Mouse (Mus musculus) common myeloid progenitor, adult 5-6 weeks (primary cell): ENCODE data around the gene Gsdma2. TPM values are rescaled to one million over a fixed set of nuclear protein-coding genes. Genes with fewer than 3 reads are reported as not detected.

Experiments used
- ATAC-seq: replicated peaks from 2 replicates; pipeline ENCODE4 v1.8.0; 2016; ENCODE audit warnings: low read depth, mild to moderate bottlenecking, moderate TSS enrichment, inconsistent platforms; ENCODE audit not compliant: poor library complexity, severe bottlenecking
- total RNA-seq: library from RNA; stranded (forward); fragments of 200-1000, 187-1606 nt; gene quantifications from 2 replicates; pipeline ENCODE4 v1.2.3, GENCODE M21; 2017

Gene Gsdma2
- total RNA-seq, 1 experiment from 2014 or later, result not detected

DNA sequence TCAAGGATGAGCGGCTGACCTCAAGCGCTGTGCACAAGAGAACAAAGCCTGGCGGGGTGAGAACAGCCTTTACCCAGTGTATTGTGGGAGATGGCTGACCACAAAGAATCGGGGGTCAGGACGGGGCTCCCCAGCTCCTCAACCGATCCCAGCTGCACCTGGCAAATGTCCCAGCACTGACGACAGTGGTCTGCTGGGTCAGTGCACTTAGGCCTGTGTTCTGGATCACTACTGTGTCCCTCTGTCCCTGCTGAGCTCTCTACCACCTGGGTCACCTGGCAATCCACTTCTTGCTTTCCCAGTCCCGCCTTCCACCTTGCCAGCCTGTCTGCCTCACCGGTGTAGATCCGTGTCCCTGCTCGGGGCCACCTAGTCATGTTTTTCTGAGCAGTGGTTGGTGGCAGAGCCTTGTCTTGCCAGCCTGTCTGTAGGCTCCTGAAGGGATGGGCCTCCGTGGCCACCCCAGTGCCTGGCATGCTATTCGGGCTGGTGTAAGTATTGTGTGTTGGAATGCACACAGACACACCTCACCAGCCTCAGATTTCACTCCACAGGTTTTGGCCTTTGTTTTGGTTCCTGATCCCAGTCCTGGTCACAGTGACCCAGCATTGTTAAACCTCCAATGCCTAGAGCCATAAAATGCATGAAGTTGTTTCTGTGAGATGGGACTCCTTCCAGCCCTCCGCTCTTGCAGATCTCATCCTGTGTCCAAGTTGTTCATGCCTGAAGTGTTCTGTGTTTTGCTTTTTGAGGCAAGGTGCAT is 50.1 kb downstream of the Gsdma2 start:
- no peak for ATAC-seq

DNA sequence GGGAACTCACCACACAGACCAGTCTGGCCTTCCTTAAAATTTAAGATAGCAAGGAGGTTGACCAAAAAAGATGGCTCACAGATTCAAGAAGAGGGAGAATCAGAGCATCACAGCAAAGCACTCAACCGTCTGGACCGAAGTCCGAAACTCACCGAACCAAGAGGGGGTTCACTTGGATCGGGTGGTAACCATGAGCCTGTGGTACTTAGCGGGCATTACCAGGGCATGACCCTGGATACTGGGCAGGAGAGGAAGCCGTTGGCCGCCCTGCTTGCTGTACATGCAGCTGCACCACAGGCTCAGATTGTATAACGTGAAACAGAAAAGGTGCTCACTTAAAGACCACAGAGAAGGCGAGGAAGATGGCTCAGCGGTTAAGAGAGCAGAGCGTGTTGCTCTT is 50.7 kb downstream of the Gsdma2 start:
- ATAC-seq, result no peak

DNA sequence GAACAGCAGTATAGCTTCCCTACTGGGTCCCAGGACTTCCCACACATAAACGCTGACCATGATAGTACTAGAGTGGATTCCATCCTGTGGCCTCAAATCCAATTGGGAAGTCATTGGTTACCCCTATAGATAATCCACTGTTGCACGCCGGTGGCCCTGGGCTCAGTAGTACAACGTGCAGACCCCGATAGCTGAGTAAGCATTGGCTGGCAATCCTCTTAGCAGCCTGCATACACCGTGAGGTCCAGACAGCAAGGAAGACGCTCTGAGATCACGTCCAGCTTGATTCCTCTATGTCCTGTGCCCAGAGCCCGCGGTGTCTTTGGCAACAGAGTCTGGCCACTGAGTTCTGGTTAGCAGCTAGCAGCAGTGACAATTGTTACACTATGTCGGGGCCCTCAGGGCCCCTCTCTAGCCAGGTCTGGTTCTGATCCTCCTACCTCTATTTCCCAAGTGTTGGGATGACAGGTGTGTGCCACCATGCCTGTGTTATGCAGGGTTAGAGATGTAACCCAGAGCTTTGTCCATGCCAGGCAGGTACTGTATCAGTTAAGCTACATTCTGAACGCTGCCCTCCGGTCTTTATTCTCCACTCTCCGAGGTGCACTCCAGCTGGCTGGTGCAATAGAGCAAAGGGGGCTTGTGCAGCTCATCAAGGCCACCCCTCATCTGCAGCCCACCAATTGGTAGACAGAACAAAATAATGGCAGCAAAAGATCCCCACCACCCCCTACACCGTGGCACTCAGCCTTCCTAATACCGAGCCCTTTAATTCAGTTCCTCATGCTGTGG is 52.5 kb downstream of the Gsdma2 start:
- no peak for ATAC-seq

DNA sequence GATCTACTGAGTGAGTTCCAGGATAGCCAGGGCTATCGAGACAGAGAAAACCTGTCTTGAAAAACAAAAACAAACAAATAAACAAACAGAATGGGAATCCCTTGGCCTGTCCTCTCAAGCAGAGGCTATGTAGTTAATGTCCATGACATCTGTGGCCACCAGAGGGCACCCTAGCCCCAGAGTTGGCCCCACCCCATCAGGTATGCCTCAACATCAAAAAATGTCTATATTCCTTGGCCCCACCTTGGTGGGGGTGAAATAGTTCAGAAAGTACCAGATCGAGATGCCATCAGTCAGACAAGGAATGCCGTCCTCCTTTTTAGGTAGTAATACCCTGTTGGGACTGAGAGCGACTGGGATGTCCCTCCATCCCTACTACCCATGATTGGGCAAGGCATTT is 53.4 kb downstream of the Gsdma2 start:
- peak; percentile 88 for ATAC-seq

DNA sequence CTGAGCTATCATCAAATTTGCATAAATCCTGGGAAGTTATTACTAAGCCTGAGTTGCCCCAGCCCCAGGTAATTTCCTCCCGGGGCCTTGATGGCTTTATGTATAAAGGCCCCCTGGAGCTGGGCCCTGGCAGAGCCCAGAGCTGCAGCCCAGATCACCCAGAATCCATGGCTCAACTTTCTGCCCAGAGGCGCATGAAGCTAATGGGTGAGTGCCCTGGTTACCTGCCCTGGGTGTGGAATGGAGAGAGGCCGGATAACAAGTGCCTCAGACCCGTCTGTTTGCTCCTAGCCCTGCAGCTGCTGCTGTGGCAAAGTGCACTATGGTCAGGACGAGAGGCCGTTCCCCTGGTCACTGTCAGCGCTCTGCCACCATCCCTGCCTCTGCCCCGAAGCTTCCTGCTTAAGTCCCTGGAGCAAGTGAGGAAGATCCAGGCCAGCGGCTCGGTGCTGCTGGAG is 54.7 kb downstream of the Gsdma2 start, which contains the start of gene Csf3:
Gene Csf3, plus strand, starts transcription at position 51 of the 458 bp plus-strand sequence.
- no peak for ATAC-seq

DNA sequence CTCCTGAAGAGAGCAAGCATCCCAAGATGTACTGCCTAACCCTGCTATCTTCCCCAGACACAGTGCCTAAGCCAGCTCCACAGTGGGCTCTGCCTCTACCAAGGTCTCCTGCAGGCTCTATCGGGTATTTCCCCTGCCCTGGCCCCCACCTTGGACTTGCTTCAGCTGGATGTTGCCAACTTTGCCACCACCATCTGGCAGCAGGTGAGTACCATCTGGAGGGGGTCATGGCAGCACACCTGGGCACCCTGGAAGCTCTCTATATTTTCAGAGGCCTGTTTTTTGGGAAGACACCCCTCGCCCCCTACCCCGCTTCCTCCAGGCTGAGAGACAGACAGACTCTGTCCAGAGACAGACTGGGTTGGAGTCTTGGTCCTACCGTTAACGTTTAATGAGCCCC is 55.8 kb downstream of the Gsdma2 start:
- ATAC-seq, result no peak

DNA sequence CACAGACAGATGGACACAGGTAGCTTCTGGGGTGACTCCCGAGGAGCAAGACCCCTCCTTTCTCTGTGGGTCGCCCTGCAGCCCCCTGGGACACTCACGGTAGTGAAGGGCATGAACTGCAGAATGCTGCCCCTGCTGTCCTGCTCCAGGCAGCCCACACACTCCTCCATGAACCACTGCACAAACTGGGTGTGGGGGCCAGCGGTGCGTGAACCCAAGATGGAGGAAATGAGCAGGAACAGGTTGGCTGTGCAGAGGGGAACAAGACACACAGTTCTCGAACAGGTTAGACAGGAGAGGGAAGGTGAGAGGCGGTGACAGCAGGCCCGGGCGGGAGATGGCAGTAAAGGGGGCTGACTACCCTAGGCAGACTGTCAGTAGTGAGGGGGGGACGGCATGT is 58.5 kb downstream of the Gsdma2 start:
- no peak for ATAC-seq

Other genes starting within 250 kb of the Gsdma2 start
- 0.34 and 4.8 TPM in 2 replicates for gene Pgap3, start 246.3 kb upstream of the Gsdma2 start, total RNA-seq
- not detected in 2 replicates for gene Erbb2, start 234.3 kb upstream of the Gsdma2 start, total RNA-seq
- gene Mien1, start 207.8 kb upstream of the Gsdma2 start, total RNA-seq, result 16.1 and 24.4 TPM in 2 replicates
- not detected in 2 replicates for gene Grb7, start 200.4 kb upstream of the Gsdma2 start, total RNA-seq
- 0.15 TPM in 1 of 2 replicates, not detected in the other for gene Ikzf3, start 100.7 kb upstream of the Gsdma2 start, total RNA-seq
- gene Zpbp2, start 95.7 kb upstream of the Gsdma2 start, total RNA-seq, result 0.59 and 2.8 TPM in 2 replicates
- gene Ormdl3, start 59.4 kb upstream of the Gsdma2 start, total RNA-seq, result 17.9 and 19.2 TPM in 2 replicates
- not detected in 2 replicates for gene Lrrc3c, start 48.5 kb upstream of the Gsdma2 start, total RNA-seq
- gene Gm12355, start 21.1 kb upstream of the Gsdma2 start, total RNA-seq, result 5.8 and 9.3 TPM in 2 replicates
- gene Gsdma3, start 20.4 kb upstream of the Gsdma2 start, total RNA-seq, result not detected in 2 replicates
- 0.05 TPM in 1 of 2 replicates, not detected in the other for gene Gsdma, start 17.6 kb downstream of the Gsdma2 start, total RNA-seq
- gene Psmd3, start 35.8 kb downstream of the Gsdma2 start, total RNA-seq, result 53.7 and 88.9 TPM in 2 replicates
- not detected in 2 replicates for gene Csf3, start 54.5 kb downstream of the Gsdma2 start, total RNA-seq
- gene Med24, start 82.7 kb downstream of the Gsdma2 start, total RNA-seq, result 39.5 and 43.7 TPM in 2 replicates
- 23.6 and 33.2 TPM in 2 replicates for gene Thra, start 93.9 kb downstream of the Gsdma2 start, total RNA-seq
- 0.58 and 1.6 TPM in 2 replicates for gene Nr1d1, start 128.6 kb downstream of the Gsdma2 start, total RNA-seq
- gene Msl1, start 148.8 kb downstream of the Gsdma2 start, total RNA-seq, result 72.8 and 88.2 TPM in 2 replicates
- 39.5 and 46.5 TPM in 2 replicates for gene Casc3, start 158.1 kb downstream of the Gsdma2 start, total RNA-seq
- gene Rapgefl1, start 190.0 kb downstream of the Gsdma2 start, total RNA-seq, result 0.53 and 0.64 TPM in 2 replicates
- gene Wipf2, start 216.9 kb downstream of the Gsdma2 start, total RNA-seq, result 4.6 and 6.4 TPM in 2 replicates